Mouse (Mus musculus): Measurements from ENCODE around the gene Fam185a. TPM values are rescaled to one million over a fixed set of nuclear protein-coding genes. Genes with fewer than 3 reads are reported as not detected.

The Fam185a gene
- polyA plus RNA-seq, 1 experiment, result 2.4 TPM

Other genes with a start within 250 kb of the Fam185a start
- 3.4 and 3.7 TPM in 2 replicates for gene Gsap, start 238.7 kb upstream of the Fam185a start, polyA plus RNA-seq (2012; rRNA removed)
- gene Fgl2, start 52.3 kb upstream of the Fam185a start, polyA plus RNA-seq (2012; rRNA removed), result 87.4 and 89.4 TPM in 2 replicates
- gene Ccdc146, start 281 bp upstream of the Fam185a start, polyA plus RNA-seq (2012; rRNA removed), result 0.15 and 0.28 TPM in 2 replicates
- 18.8 and 23.7 TPM in 2 replicates for gene Lrrc17, start 118.6 kb downstream of the Fam185a start, polyA plus RNA-seq (2012; rRNA removed)
- gene Fbxl13, start 220.7 kb downstream of the Fam185a start, polyA plus RNA-seq (2012; rRNA removed), result 1.7 and 1.8 TPM in 2 replicates
- gene Armc10, start 220.9 kb downstream of the Fam185a start, polyA plus RNA-seq (2012; rRNA removed), result 33.7 and 34.2 TPM in 2 replicates